Mouse (Mus musculus): ENCODE measurements around the gene Cd52.
A peak's percentile ranks its signal among the peaks of the same experiment; 100 is the strongest.

Gene Cd52

GRCm38 (mm10) chr4:134047648-134048047, 47.2 kb downstream of the Cd52 start:
- no peak for DNase-seq

GRCm38 (mm10) chr4:134043041-134043440, 51.8 kb downstream of the Cd52 start:
- DNase-seq, result no peak

GRCm38 (mm10) chr4:134041317-134042123, 53.4 kb downstream of the Cd52 start:
- no peak for DNase-seq

GRCm38 (mm10) chr4:134035953-134036352, 58.9 kb downstream of the Cd52 start:
- peak; percentile 74 for DNase-seq
